Comparison of ENCODE assay signal across 18 mouse cellular contexts in genomic region chr17:28502196-28502821, GRCm38 (mm10). TPM values are rescaled to one million over a fixed set of nuclear protein-coding genes. Genes with fewer than 3 reads are reported as not detected.
DNase-seq lines count a peak whose midpoint lies in the region; ATAC-seq lines count a peak whose summit lies in the region.
"Had no signal": no experiment of that assay in that cellular context is flagged by ENCODE, and none has a peak within 500 bp of the region (broad histone marks: within the 10 kb centered on the region; RNA-seq: fewer than 3 reads in every experiment).

No protein-coding gene starts in this region.

- peaks cover 16% of the 10 kb centered on the region for H3K4me1 ChIP-seq in hindbrain, embryonic 10.5 days (replicated peaks)
- peaks cover 4% of the 10 kb centered on the region; the same call in 1 of the 2 replicates for H3K4me1 ChIP-seq in hindbrain, embryonic 13.5 days (replicated peaks)
- H3K4me1 ChIP-seq: liver, embryonic 15.5 days had no signal

- no peak for DNase-seq in hindbrain, embryonic 10.5 days (ENCODE audit: low spot score)
- DNase-seq in ovary, postnatal 36 days (ENCODE audit: low spot score) = peak; percentile 63
- no peak for DNase-seq in ovary, postnatal 10 days (ENCODE audit: low spot score)
- peak; percentile 54 to 83 for DNase-seq in gastrocnemius, postnatal 36 days
- no peak for DNase-seq in left cerebral cortex, adult 8-10 months (ENCODE audit: low spot score in 2 of 2)
- DNase-seq in cerebellum, adult 11-12 months = no peak
- DNase-seq: cerebellum, adult 9-10 months; left cerebral cortex, postnatal 4 days had no signal

- 0 out of 2 replicates have a peak, but pooled peaks cover 9% of the 10 kb centered on the region for H3K27me3 ChIP-seq in hindbrain, embryonic 10.5 days (ENCODE audit: insufficient read depth, poor library complexity, severe bottlenecking)
- H3K27me3 ChIP-seq in hindbrain, embryonic 13.5 days = peaks cover 5% of the 10 kb centered on the region; the same call in 1 of the 2 replicates
- H3K27me3 ChIP-seq: liver, embryonic 15.5 days had no signal

- H3K36me3 ChIP-seq in hindbrain, embryonic 10.5 days = no peaks in the 10 kb centered on the region
- no peaks in the 10 kb centered on the region for H3K36me3 ChIP-seq in hindbrain, embryonic 13.5 days
- H3K36me3 ChIP-seq: liver, embryonic 15.5 days had no signal

- no peak overlapping the region for H3K4me3 ChIP-seq in hindbrain, embryonic 10.5 days
- no peak overlapping the region for H3K4me3 ChIP-seq in hindbrain, embryonic 13.5 days
- H3K4me3 ChIP-seq: erythroblast, embryonic 14.5 days; liver, embryonic 15.5 days had no signal

- no peak overlapping the region for H3K9ac ChIP-seq in hindbrain, embryonic 13.5 days
- H3K9ac ChIP-seq: liver, embryonic 15.5 days had no signal

- peak overlapping the region; percentile 26; the same call in 1 of the 2 replicates for H3K27ac ChIP-seq in hindbrain, embryonic 10.5 days
- H3K27ac ChIP-seq in hindbrain, embryonic 13.5 days = no peak overlapping the region
- H3K27ac ChIP-seq: kidney, postnatal 0 days; liver, embryonic 15.5 days had no signal

- H3K4me2 ChIP-seq in hindbrain, embryonic 13.5 days = no peak overlapping the region
- H3K4me2 ChIP-seq: liver, embryonic 15.5 days had no signal

- intact Hi-C loops in gastrocnemius, postnatal 36 days (cut with DNase I) = no loop called here

- 71% methylated on average over 7 of the region's 7 CpGs for WGBS in hindbrain, embryonic 10.5 days
- 71% methylated on average over 7 of the region's 7 CpGs for WGBS in hindbrain, embryonic 13.5 days

- ATAC-seq in hindbrain, embryonic 13.5 days (ENCODE audit: low FRiP score) = no peak
- ATAC-seq: inflammation-experienced regulatory T-cells, adult 6 months had no signal

- H3K9me3 ChIP-seq in hindbrain, embryonic 10.5 days = peaks cover under 1% of the 10 kb centered on the region; the same call in 1 of the 2 replicates
- no peaks in the 10 kb centered on the region for H3K9me3 ChIP-seq in hindbrain, embryonic 13.5 days
- H3K9me3 ChIP-seq: liver, embryonic 15.5 days had no signal

RNA-seq across cellular contexts. Expression of gene Fkbp5, which starts 15.0 kb away (rescaled TPM):
- polyA plus RNA-seq in hindbrain, embryonic 10.5 days (2016; fragmentation: Nextera tagmentation; extraction: Ambion mirVana) = 34.3 and 37.9 TPM in 2 replicates
- 24.8 and 27.2 TPM in 2 replicates for polyA plus RNA-seq in hindbrain, embryonic 13.5 days (2015; fragmentation: Nextera tagmentation; extraction: Ambion mirVana)
- total RNA-seq in gastrocnemius, postnatal 36 days (2021) = 100 to 1,000 TPM; 107 to 115 TPM
- total RNA-seq in left cerebral cortex, adult 8-10 months (2022) = 10 to 100 TPM; 34.6 to 56.0 (median 46.5) TPM

RNA-seq across cellular contexts. Expression of gene Armc12, which starts 28.3 kb away (rescaled TPM):
- not detected in 2 replicates for polyA plus RNA-seq in hindbrain, embryonic 10.5 days (2016; fragmentation: Nextera tagmentation; extraction: Ambion mirVana)
- polyA plus RNA-seq in hindbrain, embryonic 13.5 days (2015; fragmentation: Nextera tagmentation; extraction: Ambion mirVana) = not detected in 2 replicates
- total RNA-seq in gastrocnemius, postnatal 36 days (2021) = not detected
- not detected for total RNA-seq in left cerebral cortex, adult 8-10 months (2022)
- total RNA-seq: layer of hippocampus, postnatal 14 days; left cerebral cortex, postnatal 4 days had no signal
- polyA plus RNA-seq: erythroblast, embryonic 14.5 days; heart, embryonic 16.5 days; kidney, postnatal 0 days; liver, embryonic 15.5 days; neural tube, embryonic 14.5 days had no signal

RNA-seq across cellular contexts. Expression of gene Clpsl2, which starts 46.9 kb away (rescaled TPM):
- polyA plus RNA-seq in hindbrain, embryonic 10.5 days (2016; fragmentation: Nextera tagmentation; extraction: Ambion mirVana) = not detected in 2 replicates
- polyA plus RNA-seq in hindbrain, embryonic 13.5 days (2015; fragmentation: Nextera tagmentation; extraction: Ambion mirVana) = not detected in 2 replicates
- not detected for total RNA-seq in gastrocnemius, postnatal 36 days (2021)
- not detected for total RNA-seq in left cerebral cortex, adult 8-10 months (2022)
- total RNA-seq: layer of hippocampus, postnatal 14 days; left cerebral cortex, postnatal 4 days; monocyte, adult 5-6 weeks had no signal
- polyA plus RNA-seq: erythroblast, embryonic 14.5 days; heart, embryonic 16.5 days; inflammation-experienced regulatory T-cells, adult 6 months; kidney, postnatal 0 days; liver, embryonic 15.5 days; neural tube, embryonic 14.5 days had no signal

RNA-seq across cellular contexts. Expression of gene Clps, which starts 58.3 kb away (rescaled TPM):
- polyA plus RNA-seq in hindbrain, embryonic 10.5 days (2016; fragmentation: Nextera tagmentation; extraction: Ambion mirVana) = not detected in 2 replicates
- polyA plus RNA-seq in hindbrain, embryonic 13.5 days (2015; fragmentation: Nextera tagmentation; extraction: Ambion mirVana) = 0.58 TPM in 1 of 2 replicates, not detected in the other
- total RNA-seq in gastrocnemius, postnatal 36 days (2021) = not detected
- total RNA-seq in left cerebral cortex, adult 8-10 months (2022) = not detected
- total RNA-seq: layer of hippocampus, postnatal 14 days; left cerebral cortex, postnatal 4 days; monocyte, adult 5-6 weeks had no signal
- polyA plus RNA-seq: brain, embryonic 14.5 days; erythroblast, embryonic 14.5 days; inflammation-experienced regulatory T-cells, adult 6 months; kidney, postnatal 0 days; neural tube, embryonic 14.5 days had no signal

Comparison
In these comparisons a context has a peak if more than half of its experiments do, and no peak if none do; other contexts are left out.
1. DNase-seq: peak in ovary, postnatal 36 days (single experiment) and gastrocnemius, postnatal 36 days (2 of 2); none in hindbrain, embryonic 10.5 days (single experiment), ovary, postnatal 10 days (single experiment), left cerebral cortex, adult 8-10 months (0 of 2) and cerebellum, adult 11-12 months (single experiment).